Mouse (Mus musculus): Measurements from ENCODE around the gene Vav1. TPM values are rescaled to one million over a fixed set of nuclear protein-coding genes. Genes with fewer than 3 reads are reported as not detected.
A peak's percentile ranks its signal among the peaks of the same experiment; 100 is the strongest.
"Not testable (repeated sequence)": the region's sequence is repeated elsewhere in the genome, so short reads cannot be mapped to it uniquely, and the experiment has no call there.

Vav1 gene
- polyA plus RNA-seq, 1 experiment = 3.4 TPM

DNA sequence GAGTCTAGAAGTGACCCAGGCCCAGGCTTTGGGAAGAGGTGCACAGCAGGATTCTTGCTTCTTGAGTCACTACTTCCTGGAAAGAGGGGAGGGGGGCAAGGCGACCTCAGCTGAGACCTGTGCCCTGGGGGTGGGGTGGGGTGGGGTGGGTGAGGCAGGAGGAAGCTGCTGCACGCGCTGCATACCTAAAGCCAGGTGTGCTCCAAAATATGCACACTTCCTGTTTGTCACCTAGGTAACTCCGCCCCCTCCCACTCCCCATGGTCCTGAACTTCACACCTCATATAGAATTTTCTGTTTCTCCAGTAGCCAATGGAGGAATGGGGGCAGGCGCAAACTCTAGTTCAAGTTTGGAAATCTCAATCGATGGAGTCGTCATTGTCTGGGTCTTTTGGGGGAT lies 5.1 kb upstream of the Vav1 start:
- Histone ChIP-seq H3K36me3 (ENCODE audit: control insufficient read depth, insufficient read depth, low read length) (no peaks in the 10 kb centered on the region), H3K4me1 (ENCODE audit: control insufficient read depth, insufficient read depth, low read length) (no peaks in the 10 kb centered on the region; the same call in 1 of the 2 replicates), H3K27ac (ENCODE audit: insufficient read depth, low read depth, low read length) (no peak overlapping the region), H3K4me3 (ENCODE audit: insufficient read depth, low read depth, low read length) (no peak overlapping the region), H3K27me3 (replicated peaks; ENCODE audit: control insufficient read depth, insufficient read depth, low read length) (no peaks in the 10 kb centered on the region)
- DNase-seq = no peak
- 48% methylated on average over 7 of the region's 7 CpGs for WGBS
- TF ChIP-seq CTCF (conservative IDR thresholded peaks at IDR 0.05; ENCODE audit: insufficient read depth, insufficient read length, low read depth, low read length) (no peak), POLR2A (IDR thresholded peaks at IDR 0.05; ENCODE audit: low read depth, low read length) (no peak)

DNA sequence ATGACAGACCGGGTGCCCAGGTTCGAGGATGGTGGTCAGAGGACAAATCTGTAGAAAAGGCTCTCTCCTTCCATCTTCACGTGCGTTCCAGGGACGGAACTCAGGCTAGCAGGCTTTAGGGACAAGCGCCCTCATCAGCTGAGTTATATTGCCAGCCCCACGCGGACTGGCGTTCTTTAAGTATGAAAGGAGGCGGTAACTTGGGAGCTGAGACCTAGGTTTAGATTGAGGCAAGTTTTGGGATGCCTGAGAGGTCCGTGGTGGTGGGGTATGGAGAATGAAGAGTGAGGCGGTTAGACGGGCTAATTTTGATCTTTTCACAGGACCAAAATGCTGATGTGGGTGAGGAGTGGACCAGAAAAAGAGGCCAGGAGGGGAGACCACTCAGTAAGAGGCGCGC lies 4.2 kb upstream of the Vav1 start:
- Histone ChIP-seq H3K4me1 (ENCODE audit: control insufficient read depth, insufficient read depth, low read length) (no peaks in the 10 kb centered on the region; the same call in 1 of the 2 replicates), H3K4me3 (ENCODE audit: insufficient read depth, low read depth, low read length) (peak overlapping the region; percentile 75), H3K27me3 (replicated peaks; ENCODE audit: control insufficient read depth, insufficient read depth, low read length) (no peaks in the 10 kb centered on the region), H3K27ac (ENCODE audit: insufficient read depth, low read depth, low read length) (peak overlapping the region; percentile 90), H3K36me3 (ENCODE audit: control insufficient read depth, insufficient read depth, low read length) (no peaks in the 10 kb centered on the region)
- DNase-seq = no peak
- 10% methylated on average over 15 of the region's 15 CpGs for WGBS
- TF ChIP-seq POLR2A (IDR thresholded peaks at IDR 0.05; ENCODE audit: low read depth, low read length) = no peak
- TF ChIP-seq CTCF (conservative IDR thresholded peaks at IDR 0.05; ENCODE audit: insufficient read depth, insufficient read length, low read depth, low read length) = no peak

DNA sequence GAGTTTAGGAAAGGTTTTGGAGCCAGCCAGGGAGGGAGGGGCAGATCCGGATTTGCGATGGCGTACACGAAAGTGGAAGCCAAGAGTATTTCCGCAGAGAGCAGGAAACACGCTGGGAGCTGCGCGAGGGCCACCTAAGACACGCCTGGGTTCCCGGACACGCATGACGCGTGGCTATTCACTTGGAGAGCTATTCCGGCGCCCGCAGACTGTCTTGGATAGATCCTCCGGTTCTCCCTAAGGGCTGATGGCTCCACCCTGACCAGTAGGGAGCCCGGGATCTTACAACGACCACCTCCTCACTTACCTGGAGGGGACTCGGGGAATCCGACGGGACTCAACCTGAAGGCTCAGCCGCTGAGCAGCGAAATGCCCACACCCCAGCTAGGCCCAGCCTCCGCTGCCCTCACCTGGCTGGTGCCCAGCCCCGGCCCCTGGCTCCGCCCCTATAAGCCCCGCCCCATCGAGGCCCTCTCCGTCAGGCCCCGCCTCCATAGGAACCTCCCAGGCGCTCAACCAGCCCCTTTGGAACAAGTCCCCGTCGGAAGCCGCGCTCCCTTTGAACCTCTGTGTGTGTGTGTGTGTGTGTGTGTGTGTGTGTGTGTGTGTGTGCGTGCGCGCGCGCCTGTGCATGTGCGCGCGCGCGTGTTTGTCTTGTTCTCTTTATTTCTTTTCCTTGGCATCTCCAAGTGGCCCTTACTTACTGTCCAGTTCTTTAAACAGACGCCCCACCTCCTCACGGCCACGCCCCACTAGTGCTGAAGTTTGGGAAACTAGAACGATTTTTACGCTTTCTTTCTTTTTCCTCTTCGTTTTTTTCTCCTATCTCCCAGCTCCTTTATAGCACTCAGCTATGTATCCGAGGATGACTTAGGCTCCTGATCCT lies 3.5 kb upstream of the Vav1 start:
- Histone ChIP-seq H3K36me3 (ENCODE audit: control insufficient read depth, insufficient read depth, low read length) (no peaks in the 10 kb centered on the region), H3K27me3 (replicated peaks; ENCODE audit: control insufficient read depth, insufficient read depth, low read length) (no peaks in the 10 kb centered on the region), H3K4me1 (ENCODE audit: control insufficient read depth, insufficient read depth, low read length) (no peaks in the 10 kb centered on the region; the same call in 1 of the 2 replicates), H3K4me3 (ENCODE audit: insufficient read depth, low read depth, low read length) (peak overlapping the region; percentile 75), H3K27ac (ENCODE audit: insufficient read depth, low read depth, low read length) (peak overlapping the region; percentile 92)
- peak; percentile 96 for DNase-seq
- TF ChIP-seq CTCF (conservative IDR thresholded peaks at IDR 0.05; ENCODE audit: insufficient read depth, insufficient read length, low read depth, low read length) = no peak
- peak; percentile 41 for TF ChIP-seq POLR2A (IDR thresholded peaks at IDR 0.05; ENCODE audit: low read depth, low read length)
- WGBS = under 1% methylated on average over 53 of the region's 53 CpGs

DNA sequence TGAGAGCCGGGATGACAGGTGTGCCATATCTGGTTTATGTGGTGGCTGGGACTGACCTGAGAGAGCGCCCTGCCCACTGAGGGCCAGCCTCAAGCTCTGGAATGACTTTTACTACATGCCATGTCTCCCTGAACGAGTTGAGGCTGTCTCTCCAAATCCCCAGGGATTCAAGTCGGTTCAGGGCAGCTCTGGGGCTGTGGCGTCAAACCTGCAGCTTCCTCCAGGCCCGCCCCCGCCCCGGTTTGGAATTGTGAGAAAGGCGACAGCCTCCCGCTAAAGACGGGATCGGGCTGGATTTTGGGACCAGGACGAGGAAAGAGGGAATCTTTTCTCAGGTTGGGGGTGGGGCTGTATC lies 2.9 kb upstream of the Vav1 start:
- no peak for TF ChIP-seq POLR2A (IDR thresholded peaks at IDR 0.05; ENCODE audit: low read depth, low read length)
- TF ChIP-seq CTCF (conservative IDR thresholded peaks at IDR 0.05; ENCODE audit: insufficient read depth, insufficient read length, low read depth, low read length) = no peak
- WGBS = under 1% methylated on average over 13 of the region's 13 CpGs
- H3K27ac ChIP-seq (ENCODE audit: insufficient read depth, low read depth, low read length) = peak overlapping the region; percentile 92
- no peaks in the 10 kb centered on the region for H3K27me3 ChIP-seq (replicated peaks; ENCODE audit: control insufficient read depth, insufficient read depth, low read length)
- no peak for DNase-seq
- no peaks in the 10 kb centered on the region for H3K36me3 ChIP-seq (ENCODE audit: control insufficient read depth, insufficient read depth, low read length)
- no peaks in the 10 kb centered on the region; the same call in 1 of the 2 replicates for H3K4me1 ChIP-seq (ENCODE audit: control insufficient read depth, insufficient read depth, low read length)
- peak overlapping the region; percentile 75 for H3K4me3 ChIP-seq (ENCODE audit: insufficient read depth, low read depth, low read length)

DNA sequence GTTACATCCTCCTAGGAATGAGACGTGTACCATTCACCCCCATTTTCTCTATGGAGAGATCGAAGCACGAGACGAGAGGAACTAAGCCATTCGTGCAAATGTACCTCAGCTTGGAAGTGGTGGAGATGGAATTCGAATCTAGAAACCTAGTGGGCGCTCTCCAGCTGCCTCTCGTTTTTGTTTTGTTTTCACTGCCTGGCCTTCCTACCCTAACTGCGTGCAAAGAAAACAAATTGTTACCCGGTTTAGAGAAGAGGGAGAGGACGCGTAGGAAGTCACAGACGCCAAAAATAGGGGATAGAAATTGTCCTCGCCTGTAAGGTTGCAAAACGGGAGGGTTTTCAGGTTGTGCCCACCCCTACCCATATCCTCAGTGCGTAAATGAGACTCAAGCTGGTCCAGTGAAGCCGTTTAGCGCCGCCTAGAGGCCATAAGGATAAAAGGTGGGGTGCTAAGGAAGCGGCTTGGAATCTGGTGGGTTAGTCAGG lies 2.2 kb upstream of the Vav1 start:
- no peaks in the 10 kb centered on the region; the same call in 1 of the 2 replicates for H3K4me1 ChIP-seq (ENCODE audit: control insufficient read depth, insufficient read depth, low read length)
- H3K4me3 ChIP-seq (ENCODE audit: insufficient read depth, low read depth, low read length) = peak overlapping the region; percentile 75
- H3K27me3 ChIP-seq (replicated peaks; ENCODE audit: control insufficient read depth, insufficient read depth, low read length) = no peaks in the 10 kb centered on the region
- DNase-seq = peak; percentile 85
- peak overlapping the region; percentile 92 for H3K27ac ChIP-seq (ENCODE audit: insufficient read depth, low read depth, low read length)
- H3K36me3 ChIP-seq (ENCODE audit: control insufficient read depth, insufficient read depth, low read length) = no peaks in the 10 kb centered on the region
- TF ChIP-seq POLR2A (IDR thresholded peaks at IDR 0.05; ENCODE audit: low read depth, low read length) = no peak
- TF ChIP-seq CTCF (conservative IDR thresholded peaks at IDR 0.05; ENCODE audit: insufficient read depth, insufficient read length, low read depth, low read length) = peak; percentile 89
- under 1% methylated on average over 20 of the region's 20 CpGs for WGBS

DNA sequence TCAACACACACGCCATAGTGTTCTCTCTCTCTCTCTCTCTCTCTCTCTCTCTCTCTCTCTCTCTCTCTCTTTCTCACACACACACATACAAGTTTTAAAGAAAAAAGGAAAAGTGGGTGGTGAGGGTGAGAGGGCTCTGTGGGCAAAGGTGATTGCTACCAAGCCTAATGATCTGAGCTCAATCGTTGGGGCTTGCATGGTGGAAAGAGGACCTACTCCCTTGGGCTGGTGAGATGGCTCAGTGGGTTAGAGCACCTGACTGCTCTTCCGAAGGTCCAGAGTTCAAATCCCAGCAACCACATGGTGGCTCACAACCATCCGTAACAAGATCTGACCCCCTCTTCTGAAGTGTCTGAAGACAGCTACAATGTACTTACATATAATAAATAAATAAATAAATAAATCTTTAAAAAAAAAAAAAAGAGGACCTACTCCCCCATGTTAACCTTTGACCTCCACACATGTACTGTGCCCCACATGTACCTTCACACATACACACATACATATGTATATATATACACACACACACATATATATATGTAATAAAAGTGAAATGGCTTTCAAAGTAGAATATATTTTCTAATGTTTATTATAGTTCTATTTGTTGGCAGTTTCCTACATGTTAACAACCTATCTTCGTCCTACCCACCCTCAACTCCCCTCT lies 1.2 kb upstream of the Vav1 start:
- not testable (repeated sequence) for H3K4me1 ChIP-seq (ENCODE audit: control insufficient read depth, insufficient read depth, low read length); H3K27me3 ChIP-seq (replicated peaks; ENCODE audit: control insufficient read depth, insufficient read depth, low read length); H3K36me3 ChIP-seq (ENCODE audit: control insufficient read depth, insufficient read depth, low read length); H3K27ac ChIP-seq (ENCODE audit: insufficient read depth, low read depth, low read length); DNase-seq; H3K4me3 ChIP-seq (ENCODE audit: insufficient read depth, low read depth, low read length)
- WGBS = 71% methylated on average over 5 of the region's 5 CpGs

DNA sequence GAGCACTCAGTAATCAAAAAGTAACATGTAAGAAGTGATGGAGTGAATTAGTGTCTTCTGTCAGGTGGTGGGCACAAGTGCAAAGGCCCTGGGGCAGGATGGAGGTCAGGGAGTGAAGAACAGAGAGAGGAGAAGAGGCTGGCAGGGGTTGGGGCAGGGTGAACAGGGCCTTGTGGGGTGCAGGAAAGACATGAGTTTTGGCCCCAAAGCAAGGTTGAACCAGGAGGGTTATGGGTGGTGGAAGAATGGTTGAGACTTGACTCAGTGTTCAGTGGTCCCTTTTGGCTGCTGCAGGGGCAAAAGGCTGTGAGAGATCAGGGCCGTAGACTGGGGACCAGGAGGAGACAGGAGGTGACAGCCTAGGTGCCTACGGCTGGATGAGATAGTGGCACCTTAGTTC lies 363 bp upstream of the Vav1 start:
- 89% methylated on average over 2 of the region's 2 CpGs for WGBS
- Histone ChIP-seq H3K4me1 (ENCODE audit: control insufficient read depth, insufficient read depth, low read length) (no peaks in the 10 kb centered on the region; the same call in 1 of the 2 replicates), H3K27ac (ENCODE audit: insufficient read depth, low read depth, low read length) (no peak overlapping the region), H3K4me3 (ENCODE audit: insufficient read depth, low read depth, low read length) (no peak overlapping the region), H3K27me3 (replicated peaks; ENCODE audit: control insufficient read depth, insufficient read depth, low read length) (no peaks in the 10 kb centered on the region), H3K36me3 (ENCODE audit: control insufficient read depth, insufficient read depth, low read length) (no peaks in the 10 kb centered on the region)
- DNase-seq = no peak
- TF ChIP-seq CTCF (conservative IDR thresholded peaks at IDR 0.05; ENCODE audit: insufficient read depth, insufficient read length, low read depth, low read length) (no peak), POLR2A (IDR thresholded peaks at IDR 0.05; ENCODE audit: low read depth, low read length) (no peak)
